Mouse (Mus musculus) kidney, adult 2 months (tissue): ENCODE measurements at regions not wholly inside any gene's neighbourhood (a gene's known extent, or its start where the extent isn't known, plus 50 kb on each side); places are given as distances from the start of the nearest gene placed in this dataset.

Source experiments
- CTCF ChIP-seq: fragments of 200-500 bp; conservative IDR thresholded peaks from 2 replicates; pipeline ENCODE4 v1.5.1; 2011; ENCODE audit warnings: low read depth, mild to moderate bottlenecking, control low read depth, low read length, moderate library complexity, mixed read lengths; ENCODE audit not compliant: insufficient read depth, insufficient read length
- POLR2A ChIP-seq: fragments of 200-500 bp; IDR thresholded peaks from one replicate; pipeline ENCODE4 v1.6.1; 2011; ENCODE audit warnings: low read depth, low read length, control low read depth

- no peak for TF ChIP-seq CTCF
- no peak for TF ChIP-seq POLR2A
Measured at GRCm38 (mm10) chr2:124919762-124920255, 148.1 kb upstream of the Slc24a5 start.
